Mouse (Mus musculus): Measurements from ENCODE around the gene Tax1bp3.

GRCm38 (mm10) chr11:73232513-73232912 lies 55.6 kb downstream of the Tax1bp3 start:
- no peak for TF ChIP-seq POLR2A (IDR thresholded peaks at IDR 0.05; ENCODE audit: borderline replicate concordance, extremely low read depth, insufficient read depth, insufficient read length, poor library complexity, severe bottlenecking)
- no peak for TF ChIP-seq CTCF (IDR thresholded peaks at IDR 0.05; ENCODE audit: borderline replicate concordance, extremely low read depth, insufficient read depth, insufficient read length)
